Mouse (Mus musculus) lung, postnatal 0 days (tissue): Measurements from ENCODE around the gene Samd13.

Source experiments
- CTCF ChIP-seq: IDR thresholded peaks from 2 replicates; pipeline ENCODE4 v1.5.1; 2016; ENCODE audit warnings: antibody characterized with exemption, mild to moderate bottlenecking
- EP300 ChIP-seq: IDR thresholded peaks from 2 replicates; pipeline ENCODE4 v1.6.1; 2016; ENCODE audit warnings: antibody characterized with exemption, mild to moderate bottlenecking, control low read depth

DNA sequence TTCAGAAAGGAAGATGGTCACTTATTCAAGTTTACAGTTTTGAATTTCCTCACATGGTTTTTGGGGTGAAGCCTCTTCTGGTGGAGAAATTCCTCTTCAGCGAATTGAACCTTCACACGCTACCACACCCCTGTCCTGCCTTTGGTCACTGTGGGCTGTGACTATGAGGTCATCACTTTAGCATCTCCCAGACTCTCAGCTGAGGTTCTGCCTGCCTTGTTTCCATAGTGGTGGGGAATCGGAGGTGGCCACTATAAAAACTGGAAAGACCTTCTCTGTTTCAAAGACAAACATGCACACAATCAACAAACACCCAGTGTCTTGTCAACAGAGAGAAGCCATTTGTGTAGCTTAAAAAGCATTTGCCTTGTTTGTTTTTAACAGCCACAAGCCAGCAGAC lies 34.2 kb downstream of the Samd13 start, which contains the start of gene 4930503B20Rik:
- TF ChIP-seq CTCF (no peak), EP300 (no peak)
